Mouse (Mus musculus) left cerebral cortex, adult 2 months (tissue): ENCODE measurements around the gene Pdzd2. TPM values are rescaled to one million over a fixed set of nuclear protein-coding genes. Genes with fewer than 3 reads are reported as not detected.

ENCODE experiments used
- DNase-seq, 2 experiments: peaks; one replicate each; pipeline ENCODE4 v3.0.0; 2021 to 2022; ENCODE audit warnings: low spot score in 2 of 2, mixed read lengths in 1 of 2; ENCODE audit errors: extremely low spot score in 1 of 2
- H3K27ac ChIP-seq: fragments of 200-600 bp; 2 replicates; pipeline ENCODE4 v1.8.1; 2022
- H3K4me3 ChIP-seq: fragments of 200-600 bp; 2 replicates; pipeline ENCODE4 v1.8.1; 2022
- CTCF ChIP-seq: fragments of 200-600 bp; IDR thresholded peaks from 2 replicates; pipeline ENCODE4 v1.8.1; 2022; ENCODE audit warnings: antibody characterized with exemption, mild to moderate bottlenecking, moderate library complexity
- intact Hi-C: fragments of 180-260 bp; cut with DNase I; formaldehyde crosslinking; loops from one replicate; pipeline ENCODE4 v1.15.1; 2025
- total RNA-seq, 2 experiments: library from RNA; stranded (reverse); gene quantifications; 2 replicates each; pipeline ENCODE4 v1.2.3; 2021

The Pdzd2 gene
- total RNA-seq, 2 experiments from 2014 or later = 86.1 to 93.1 TPM

- no peak overlapping the region for H3K4me3 ChIP-seq
- intact Hi-C loops = loop anchor here (5.0 kb wide), 1 partner anchor 55 kb away; the partner anchor contains the start of gene Pdzd2
- no peak overlapping the region for H3K27ac ChIP-seq
- TF ChIP-seq CTCF = no peak
- no peak for DNase-seq
Measured at GRCm38 (mm10) chr15:12682549-12682948, 57.2 kb downstream of the Pdzd2 start.

GRCm38 (mm10) chr15:12681891-12682290 is 57.8 kb downstream of the Pdzd2 start:
- intact Hi-C loops = loop anchor here (5.0 kb wide), 1 partner anchor 55 kb away; the partner anchor contains the start of gene Pdzd2
- no peak for DNase-seq
- TF ChIP-seq CTCF = no peak
- H3K27ac ChIP-seq = no peak overlapping the region
- no peak overlapping the region for H3K4me3 ChIP-seq

GRCm38 (mm10) chr15:12680750-12681149 is 59.0 kb downstream of the Pdzd2 start:
- no peak overlapping the region for H3K4me3 ChIP-seq
- intact Hi-C loops = loop anchor here (5.0 kb wide), 1 partner anchor 57 kb away; the partner anchor contains the start of gene Pdzd2
- TF ChIP-seq CTCF = no peak
- peak in 1 of 2 experiments; percentile 32 for DNase-seq
- H3K27ac ChIP-seq = no peak overlapping the region

- no peak overlapping the region for H3K27ac ChIP-seq
- DNase-seq = no peak
- no peak overlapping the region for H3K4me3 ChIP-seq
- TF ChIP-seq CTCF = no peak
- intact Hi-C loops = loop anchor here (5.0 kb wide), 1 partner anchor 57 kb away; the partner anchor contains the start of gene Pdzd2
Measured at GRCm38 (mm10) chr15:12679996-12680395, 59.7 kb downstream of the Pdzd2 start.

- no peak for TF ChIP-seq CTCF
- intact Hi-C loops = no loop called here
- no peak for DNase-seq
- H3K4me3 ChIP-seq = no peak overlapping the region
- H3K27ac ChIP-seq = no peak overlapping the region
Measured at GRCm38 (mm10) chr15:12678540-12679112, 61.1 kb downstream of the Pdzd2 start.

- Histone ChIP-seq H3K4me3 (no peak overlapping the region), H3K27ac (no peak overlapping the region)
- intact Hi-C loops = no loop called here
- TF ChIP-seq CTCF = no peak
- no peak for DNase-seq
Measured at GRCm38 (mm10) chr15:12675366-12675765, 64.4 kb downstream of the Pdzd2 start.

- H3K27ac ChIP-seq = no peak overlapping the region
- TF ChIP-seq CTCF = no peak
- no peak overlapping the region for H3K4me3 ChIP-seq
- intact Hi-C loops = no loop called here
- DNase-seq = no peak
Measured at GRCm38 (mm10) chr15:12674026-12674425, 65.7 kb downstream of the Pdzd2 start.

- DNase-seq = no peak
- TF ChIP-seq CTCF = no peak
- H3K27ac ChIP-seq = no peak overlapping the region
- intact Hi-C loops = no loop called here
- H3K4me3 ChIP-seq = no peak overlapping the region
Measured at GRCm38 (mm10) chr15:12667760-12668520, 71.8 kb downstream of the Pdzd2 start.

GRCm38 (mm10) chr15:12665946-12666345 is 73.8 kb downstream of the Pdzd2 start:
- intact Hi-C loops = no loop called here
- no peak overlapping the region for H3K4me3 ChIP-seq

GRCm38 (mm10) chr15:12663351-12663750 is 76.4 kb downstream of the Pdzd2 start:
- DNase-seq = no peak
- Histone ChIP-seq H3K27ac (no peak overlapping the region), H3K4me3 (no peak overlapping the region)
- intact Hi-C loops = no loop called here
- TF ChIP-seq CTCF = no peak

More at GRCm38 (mm10) chr15:12665946-12666345, 73.8 kb downstream of the Pdzd2 start:
- DNase-seq = no peak
- no peak for TF ChIP-seq CTCF
- H3K27ac ChIP-seq = no peak overlapping the region

- H3K27ac ChIP-seq = no peak overlapping the region
- intact Hi-C loops = no loop called here
- no peak for DNase-seq
- H3K4me3 ChIP-seq = no peak overlapping the region
- TF ChIP-seq CTCF = no peak
Measured at GRCm38 (mm10) chr15:12660320-12660719, 79.4 kb downstream of the Pdzd2 start.

- no peak for DNase-seq
- no peak overlapping the region for H3K4me3 ChIP-seq
- intact Hi-C loops = no loop called here
- H3K27ac ChIP-seq = no peak overlapping the region
- TF ChIP-seq CTCF = no peak
Measured at GRCm38 (mm10) chr15:12655959-12656662, 83.6 kb downstream of the Pdzd2 start.
